Mouse (Mus musculus): ENCODE data around the gene Zfhx3.

The Zfhx3 gene

DNA sequence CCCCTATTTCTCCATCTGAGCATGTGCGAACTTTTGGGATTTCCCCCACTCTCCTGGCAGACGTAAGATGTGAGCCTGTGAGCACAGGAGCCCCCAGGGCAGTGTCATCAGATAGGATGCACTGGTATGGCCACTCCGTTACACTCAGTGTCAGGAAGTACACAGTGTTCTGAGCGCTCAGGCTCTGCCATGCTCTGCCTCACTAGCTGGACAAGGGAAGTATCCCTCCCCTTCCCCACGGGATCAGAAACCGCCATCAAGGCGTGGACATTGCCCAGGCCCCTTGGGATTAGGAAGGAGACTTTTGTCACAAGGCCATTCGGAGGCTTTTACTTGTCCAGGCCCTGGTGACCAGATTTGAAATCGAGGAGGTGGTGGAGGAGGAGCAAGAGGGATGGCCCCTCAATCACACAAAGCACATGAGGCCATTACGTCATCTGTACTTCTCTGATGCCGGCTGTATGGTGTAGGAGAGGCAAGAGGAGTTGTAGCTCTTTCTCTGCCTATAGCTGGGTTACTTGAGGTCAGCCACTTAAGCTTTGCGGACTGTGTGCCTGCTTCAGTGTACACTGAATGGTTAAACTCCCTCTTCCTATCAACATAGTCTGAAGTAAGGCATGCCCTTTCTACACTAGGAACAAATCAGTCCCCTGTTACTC lies 912.1 kb downstream of the Zfhx3 start:
- in situ Hi-C loops (cut with MboI): no loop called here

DNA sequence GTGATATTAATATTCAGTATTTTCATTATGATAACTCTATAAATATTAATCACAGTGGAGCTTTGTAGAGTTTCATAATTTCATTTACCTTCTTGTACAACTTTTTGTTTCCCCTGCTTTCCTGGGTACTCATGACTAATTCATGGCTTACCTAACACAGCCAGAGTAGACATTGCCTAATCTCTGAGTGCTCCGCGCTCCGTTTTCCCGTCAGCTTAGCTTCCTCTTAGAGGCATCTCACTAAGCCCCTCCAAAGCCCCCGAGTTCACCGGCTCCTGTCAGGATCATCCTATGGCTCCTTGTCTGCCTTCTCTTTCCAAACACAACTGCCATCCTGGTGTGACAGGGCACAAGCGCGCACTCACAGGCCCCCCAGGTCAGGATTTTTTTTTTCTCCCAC lies 916.6 kb downstream of the Zfhx3 start:
- in situ Hi-C loops (cut with MboI): no loop called here

DNA sequence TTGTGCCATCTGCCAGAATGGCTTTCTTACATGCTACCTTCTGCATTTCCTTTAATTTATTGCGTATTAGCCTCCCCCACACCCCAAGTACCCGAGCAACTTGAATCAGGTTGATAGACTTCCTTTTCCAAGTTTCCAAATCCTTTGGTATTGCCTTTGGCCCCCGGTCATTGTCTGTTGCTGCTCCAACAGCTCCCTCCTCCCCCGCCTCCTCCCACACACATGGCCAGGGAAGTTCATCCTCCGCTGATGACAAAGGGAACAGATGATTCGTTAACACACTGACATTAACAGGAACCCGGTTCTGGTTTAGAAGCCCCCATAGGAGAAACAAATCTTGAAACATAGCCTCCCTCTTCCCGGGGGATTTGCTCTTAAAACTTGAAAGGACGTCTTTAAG lies 917.5 kb downstream of the Zfhx3 start:
- in situ Hi-C loops (cut with MboI): no loop called here

DNA sequence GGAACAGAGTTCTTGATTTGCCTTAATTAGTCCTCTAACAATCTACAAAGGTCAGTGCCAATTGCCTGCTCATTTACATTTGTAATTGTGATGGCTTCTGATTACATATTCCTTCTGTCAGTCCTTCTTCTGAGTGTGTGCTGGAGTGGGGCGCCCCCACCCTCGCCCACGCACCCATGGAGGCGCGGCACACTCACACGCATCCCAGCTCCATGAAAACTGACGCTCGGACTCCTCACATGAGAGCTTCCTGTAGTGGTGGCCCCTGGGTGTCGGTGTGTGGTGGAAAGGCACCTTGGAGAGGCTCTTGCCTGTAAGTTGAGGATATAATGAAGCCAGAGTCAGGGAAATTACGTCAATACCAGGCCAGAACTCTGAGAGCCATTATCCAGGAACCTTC lies 921.0 kb downstream of the Zfhx3 start:
- in situ Hi-C loops (cut with MboI): no loop called here

DNA sequence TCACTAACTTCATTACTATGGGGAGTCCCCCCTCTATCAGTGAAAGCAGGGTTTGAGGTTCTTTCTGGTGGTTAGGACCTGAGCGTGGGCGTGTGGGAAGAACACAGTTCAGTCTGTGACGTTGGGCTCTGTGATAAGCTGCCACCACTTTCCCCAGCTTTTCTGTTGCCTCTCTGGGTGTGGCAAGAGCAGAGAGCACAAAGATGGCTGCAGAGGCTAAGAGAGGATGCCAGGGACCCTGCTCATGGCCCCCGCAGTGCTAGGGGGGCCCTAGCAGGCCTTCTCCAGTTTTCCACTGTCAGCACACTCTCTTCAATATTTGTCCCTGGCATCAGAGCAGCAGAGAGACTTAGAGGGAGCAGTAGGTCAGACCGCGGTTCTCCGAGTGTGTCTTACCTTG lies 924.0 kb downstream of the Zfhx3 start:
- in situ Hi-C loops (cut with MboI): no loop called here

DNA sequence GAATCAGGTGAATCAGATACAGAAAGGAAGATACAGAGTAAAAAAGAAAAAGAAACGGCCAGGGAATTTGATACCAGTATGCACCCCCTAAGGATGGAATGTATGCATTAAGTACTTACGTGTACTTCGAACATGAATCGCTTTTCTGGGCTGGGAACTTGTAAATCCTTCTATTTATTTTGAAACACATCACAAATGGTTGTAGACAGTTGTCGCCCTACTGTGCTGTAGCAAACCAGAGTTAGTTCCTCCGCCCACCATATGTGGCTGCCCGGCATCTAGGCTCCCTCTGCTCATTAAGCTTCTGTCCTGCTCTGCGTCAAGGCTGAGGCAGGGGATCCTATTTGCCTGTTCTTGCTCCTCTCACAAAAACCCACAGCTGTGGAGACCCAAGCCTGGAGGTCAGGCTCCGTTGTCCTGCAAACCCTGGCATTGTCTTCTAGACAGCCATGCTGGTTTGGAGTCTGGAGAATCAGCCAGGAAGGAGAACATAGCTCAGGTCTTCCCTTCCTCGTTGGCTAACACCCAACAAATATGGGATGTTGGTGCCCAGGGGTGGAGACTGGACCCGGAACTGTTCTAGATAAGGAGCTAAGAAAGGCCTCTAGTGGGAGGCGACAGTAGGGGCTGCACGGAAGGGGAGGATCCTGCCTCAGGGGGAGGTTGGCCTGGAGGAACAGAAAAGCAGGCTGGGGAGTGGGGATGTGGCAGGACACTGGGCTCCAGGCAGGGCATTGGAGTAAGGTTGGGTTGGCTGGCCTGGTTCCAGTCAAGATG lies 925.2 kb downstream of the Zfhx3 start:
- in situ Hi-C loops (cut with MboI): no loop called here

DNA sequence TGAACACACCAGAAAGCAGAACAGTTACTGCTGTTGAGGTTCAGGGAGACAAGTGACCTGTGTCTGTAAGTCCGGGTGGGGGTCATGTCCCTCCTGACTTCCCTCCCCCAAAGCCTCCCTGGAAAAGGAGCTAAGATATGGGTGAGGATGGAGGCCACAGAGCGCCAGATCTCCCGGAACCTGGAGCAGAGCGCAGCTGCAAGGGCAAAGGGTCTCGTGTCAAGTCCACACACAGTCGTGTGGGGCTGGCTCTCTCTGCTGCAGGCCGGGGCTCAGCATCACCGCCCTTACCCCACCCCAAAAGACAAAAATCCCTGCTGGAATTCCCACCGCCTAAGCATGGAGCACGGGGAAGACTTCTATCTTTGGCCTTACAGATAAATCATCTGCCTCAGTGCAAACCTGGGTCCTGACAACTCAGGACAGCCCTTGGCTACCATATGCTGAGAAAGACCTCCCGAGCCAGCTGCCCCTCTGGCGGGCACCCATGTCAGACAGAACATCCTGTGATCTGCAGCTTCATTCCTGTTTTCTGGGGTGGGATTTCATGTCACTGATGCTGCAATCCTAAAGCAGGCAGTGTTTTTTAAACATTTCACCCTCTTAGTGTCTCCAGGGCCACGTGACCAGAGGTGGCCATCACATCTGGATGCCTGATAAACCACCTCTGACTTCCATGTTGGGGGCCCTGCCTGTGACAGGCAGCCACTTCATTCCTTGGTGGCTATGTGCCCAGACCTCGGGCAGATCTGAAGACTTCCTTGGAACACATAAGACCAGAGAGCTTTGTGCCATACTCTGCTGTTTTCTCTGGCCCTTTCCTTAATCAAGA lies 926.0 kb downstream of the Zfhx3 start:
- in situ Hi-C loops (cut with MboI): no loop called here

DNA sequence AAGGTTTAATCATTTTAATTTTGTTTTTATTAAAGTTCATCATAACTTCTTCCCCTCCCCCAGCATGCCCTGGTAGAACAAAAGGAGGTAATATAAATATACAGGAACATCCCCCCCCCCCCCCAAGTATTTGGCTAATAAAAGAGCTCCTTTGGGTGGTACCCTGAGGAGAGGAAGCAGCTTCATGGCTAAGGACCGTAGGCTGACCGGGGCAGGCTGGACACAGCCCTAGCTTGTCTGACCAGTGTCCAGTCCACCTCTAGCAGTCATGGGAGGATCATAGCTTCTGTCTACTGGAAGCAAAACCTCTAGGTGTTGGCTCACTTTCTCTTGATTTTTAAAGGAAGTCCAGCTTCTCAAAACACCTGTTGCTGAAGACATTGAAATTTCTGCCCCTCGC lies 927.0 kb downstream of the Zfhx3 start:
- in situ Hi-C loops (cut with MboI): no loop called here

DNA sequence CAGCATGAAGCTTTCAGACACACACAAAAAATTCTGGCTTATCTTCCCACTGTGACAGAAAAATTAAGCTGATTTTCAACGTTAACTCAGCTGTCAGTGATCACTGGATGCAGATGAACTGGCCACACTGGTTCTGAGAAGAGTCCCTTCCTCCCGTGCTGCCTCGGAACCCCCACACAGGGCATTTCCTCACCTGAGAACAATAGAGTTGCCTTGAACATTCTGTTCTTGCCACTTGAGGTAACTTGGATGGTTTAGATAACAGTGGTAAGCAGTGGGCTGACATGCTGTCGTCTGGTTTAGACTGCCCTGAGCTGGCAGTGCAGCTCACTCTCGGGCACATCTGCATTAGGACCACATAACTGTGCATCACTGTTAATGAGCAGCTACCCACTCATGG lies 927.5 kb downstream of the Zfhx3 start:
- in situ Hi-C loops (cut with MboI): no loop called here

DNA sequence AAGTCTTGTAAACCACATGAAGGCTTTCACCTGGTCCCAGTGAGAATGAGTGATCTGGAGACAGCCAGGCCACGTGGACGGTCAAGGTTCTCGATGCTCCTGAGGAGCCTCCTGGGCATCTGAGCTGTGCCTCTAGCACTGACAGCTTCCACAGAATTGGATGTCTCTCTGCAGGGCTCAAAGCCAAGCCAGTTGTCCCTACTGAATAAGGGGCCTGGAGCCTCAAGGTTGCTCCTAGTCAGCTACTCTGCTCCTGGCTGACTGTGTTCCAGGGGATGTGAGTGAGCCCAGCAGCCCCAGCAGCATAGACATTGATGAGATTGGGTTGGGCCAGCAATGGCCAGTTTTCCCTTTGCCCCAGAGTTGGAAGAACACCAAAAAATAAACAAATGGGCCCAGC lies 927.9 kb downstream of the Zfhx3 start:
- in situ Hi-C loops (cut with MboI): no loop called here

DNA sequence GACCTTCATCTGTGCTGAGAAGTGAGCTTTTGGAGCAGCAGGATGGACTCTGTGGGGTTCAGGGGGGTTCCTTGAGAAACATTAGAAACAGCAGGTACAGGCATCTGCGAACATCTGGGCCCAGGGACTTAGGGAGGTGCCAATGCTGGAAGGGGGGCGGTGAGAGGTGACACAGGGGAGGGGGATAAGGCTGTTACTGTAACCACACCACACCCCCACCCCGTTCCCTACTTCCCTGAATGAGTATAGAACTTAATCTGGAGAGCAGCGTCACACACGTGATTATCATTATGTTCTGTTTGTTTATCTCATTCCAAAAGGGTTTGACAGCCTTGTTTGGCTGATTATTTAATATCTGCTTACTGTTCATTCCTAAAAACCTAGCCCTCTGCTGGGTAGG lies 933.3 kb downstream of the Zfhx3 start:
- in situ Hi-C loops (cut with MboI): no loop called here

DNA sequence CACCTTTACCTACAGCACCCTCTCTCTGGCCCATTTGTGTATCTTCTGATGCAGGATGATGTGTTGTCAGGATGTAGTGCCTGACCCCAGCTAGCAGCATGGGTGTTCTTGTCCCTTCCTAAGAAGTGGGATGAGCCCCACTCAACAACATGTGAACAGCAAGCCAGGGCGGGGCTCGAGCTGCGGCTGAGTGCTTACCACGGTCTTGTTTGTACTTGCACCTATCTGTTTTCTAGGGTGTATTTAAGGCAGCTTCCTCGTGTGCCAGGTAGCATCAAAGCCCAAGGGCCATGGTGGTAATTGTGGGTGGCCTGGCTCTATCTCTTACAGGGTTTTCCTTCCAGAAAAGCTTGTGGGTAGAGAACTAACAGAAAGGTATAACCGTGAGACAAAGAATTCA lies 937.7 kb downstream of the Zfhx3 start:
- in situ Hi-C loops (cut with MboI): no loop called here

DNA sequence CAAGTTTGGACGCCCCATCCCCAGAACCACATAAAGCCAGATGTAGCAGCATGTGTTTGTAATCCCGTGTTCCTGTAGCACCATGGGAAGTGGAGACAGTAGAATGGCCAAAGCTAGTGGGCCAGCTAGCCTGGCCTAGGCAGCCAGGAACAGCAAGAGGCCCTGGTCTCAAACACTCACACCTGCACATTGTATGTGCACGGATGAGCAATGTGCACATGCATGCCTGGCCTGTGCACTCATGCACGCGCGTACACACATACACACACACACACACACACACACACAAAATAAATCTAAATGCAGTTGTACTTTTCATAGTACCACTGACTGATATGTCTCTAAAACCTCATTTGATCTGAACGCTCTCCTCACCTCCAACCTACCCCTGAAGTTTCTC lies 938.9 kb downstream of the Zfhx3 start:
- in situ Hi-C loops (cut with MboI): no loop called here

DNA sequence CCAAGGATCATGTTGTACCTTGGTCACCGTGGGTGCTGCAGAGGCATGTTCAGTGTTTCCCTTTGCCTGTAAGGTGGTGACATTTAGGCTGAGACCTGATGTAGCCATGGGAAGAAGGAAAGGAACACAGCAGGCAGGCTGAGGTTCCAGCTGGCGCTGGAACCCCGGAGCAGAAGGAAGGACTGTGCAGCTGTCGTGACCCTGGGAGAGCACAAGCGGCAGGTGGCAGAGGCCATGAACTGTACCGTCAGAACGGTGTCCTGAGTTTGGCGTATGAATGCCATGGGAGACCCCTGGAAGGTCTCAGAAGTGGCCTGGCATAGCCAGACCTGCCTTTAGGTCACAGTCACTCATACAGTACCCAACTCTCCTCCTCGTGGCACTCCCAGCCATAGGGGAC lies 939.6 kb downstream of the Zfhx3 start:
- in situ Hi-C loops (cut with MboI): no loop called here

DNA sequence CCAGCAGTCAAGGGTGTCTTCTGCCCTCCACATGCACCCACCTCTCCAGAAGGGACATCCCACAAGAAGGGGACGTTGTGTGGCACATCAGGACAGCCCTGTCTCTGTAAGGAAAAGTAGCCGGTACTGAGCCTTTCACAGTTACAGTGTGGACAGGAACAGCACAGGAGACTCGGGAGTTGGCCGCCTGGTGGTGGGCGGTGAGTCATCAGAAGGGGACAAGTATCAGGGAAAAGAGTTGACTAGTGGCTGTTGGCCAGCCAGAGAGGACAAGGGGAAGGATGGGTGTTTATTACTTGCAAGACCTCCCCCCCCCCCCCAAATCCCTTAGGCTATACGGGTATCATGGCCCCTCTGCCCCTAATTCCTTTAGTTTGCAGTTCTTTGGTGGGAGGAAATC lies 940.9 kb downstream of the Zfhx3 start:
- in situ Hi-C loops (cut with MboI): no loop called here

DNA sequence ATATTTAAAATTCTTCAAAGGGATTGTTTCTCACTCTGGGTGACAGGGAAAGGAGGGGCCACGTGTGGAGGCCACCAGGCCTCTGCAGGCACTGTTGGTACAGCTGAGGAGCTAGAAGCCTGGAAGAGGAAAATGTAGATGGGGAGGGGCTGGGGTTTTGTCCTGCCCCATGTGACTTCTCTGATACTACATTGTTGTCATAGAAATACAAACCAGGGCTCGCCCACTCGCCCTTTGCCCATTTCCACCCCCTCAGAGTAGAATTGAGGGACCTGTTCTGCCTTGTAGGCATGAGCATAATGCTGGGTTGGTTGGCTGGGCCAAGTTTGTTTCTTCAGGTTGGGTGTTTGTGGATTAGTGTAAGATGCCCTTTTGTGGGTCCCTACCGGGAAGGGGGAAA lies 942.5 kb downstream of the Zfhx3 start:
- in situ Hi-C loops (cut with MboI): no loop called here

DNA sequence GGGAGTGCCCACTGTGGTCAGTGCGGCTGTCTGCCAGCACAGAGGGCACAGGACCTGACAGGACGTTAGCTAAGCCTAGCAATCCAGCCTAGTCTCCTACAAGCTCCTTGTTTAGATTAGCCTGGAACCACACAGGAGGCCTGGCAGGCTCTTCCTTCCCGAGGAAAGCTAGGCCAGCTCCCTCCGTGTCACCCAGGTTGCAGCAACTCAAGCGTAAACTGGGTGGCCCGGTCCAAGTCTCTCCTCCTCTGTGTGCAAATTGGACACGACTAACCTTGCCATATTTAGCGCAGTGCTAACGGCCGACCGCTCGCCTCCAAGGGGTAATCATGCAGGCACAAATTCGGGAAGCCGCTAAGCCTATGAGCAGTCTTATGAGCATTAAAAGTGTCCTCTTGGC lies 943.0 kb downstream of the Zfhx3 start:
- in situ Hi-C loops (cut with MboI): no loop called here

DNA sequence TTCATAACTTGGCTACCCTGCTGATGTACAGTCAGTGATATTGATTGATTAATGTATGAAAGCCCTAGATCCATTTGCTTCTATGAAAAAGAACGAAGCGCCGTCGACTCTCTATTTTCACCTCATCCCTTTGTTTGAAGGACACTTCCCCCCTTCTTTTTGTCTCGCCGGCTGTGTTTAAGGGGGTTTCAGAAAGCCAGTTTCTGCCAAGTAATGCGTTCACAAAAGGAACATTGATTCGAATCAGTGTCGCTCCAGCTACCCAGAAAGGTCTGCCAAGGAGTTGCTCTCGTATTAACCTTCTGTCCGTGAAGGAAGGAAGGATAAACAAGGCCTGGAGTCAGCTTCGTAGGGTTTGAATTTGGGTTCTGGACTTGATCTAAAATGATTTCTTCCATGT lies 943.4 kb downstream of the Zfhx3 start:
- in situ Hi-C loops (cut with MboI): no loop called here

DNA sequence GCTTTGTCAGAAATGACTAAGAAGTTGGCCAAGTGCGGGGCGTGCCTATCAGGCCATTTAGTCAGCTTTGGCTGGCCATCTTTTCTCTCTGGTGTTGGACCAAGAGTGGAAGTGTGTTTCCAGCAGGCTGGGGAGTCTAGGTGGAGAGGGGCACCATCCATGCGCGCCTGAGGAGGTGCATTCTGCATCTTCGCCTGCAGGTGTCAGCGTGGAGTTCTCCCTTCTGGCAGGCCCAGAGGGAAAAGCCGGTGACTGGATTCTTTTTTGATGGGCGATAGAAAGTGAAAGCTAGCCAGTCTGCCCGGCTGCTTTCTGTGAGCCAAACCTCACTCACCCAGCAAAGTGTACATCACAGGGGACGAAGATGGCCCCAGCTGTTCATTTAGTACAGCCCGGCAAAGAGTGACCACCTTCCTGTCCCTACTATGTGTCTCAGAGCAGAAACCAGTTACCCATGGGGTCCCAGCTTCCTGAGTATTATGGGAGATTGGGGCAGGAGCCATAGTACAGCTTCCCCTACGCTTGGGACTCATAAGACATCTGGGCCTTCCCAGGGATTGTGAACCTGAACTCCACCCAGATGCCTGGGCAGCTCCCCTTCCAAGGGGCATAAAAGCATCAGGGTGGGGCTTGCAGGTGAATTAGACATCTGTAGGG lies 944.3 kb downstream of the Zfhx3 start:
- in situ Hi-C loops (cut with MboI): no loop called here

DNA sequence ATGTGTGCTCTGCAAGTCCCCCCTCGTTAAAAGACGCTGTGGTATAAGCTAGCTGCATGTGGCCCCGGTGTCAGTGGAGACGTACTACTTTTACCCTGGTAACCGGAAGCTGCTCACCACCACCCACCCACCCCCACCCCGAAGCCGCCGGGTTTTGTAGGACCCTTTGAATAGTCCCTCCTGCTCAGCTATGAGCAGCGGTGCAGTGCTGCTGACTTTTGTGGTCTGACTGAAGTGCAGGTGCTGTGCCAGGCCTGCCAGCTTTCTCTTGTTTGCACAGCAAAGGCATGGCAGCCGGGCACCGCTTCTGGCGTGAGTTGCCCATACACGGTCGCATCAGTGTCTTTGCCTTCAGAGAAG lies 944.8 kb downstream of the Zfhx3 start:
- in situ Hi-C loops (cut with MboI): no loop called here

DNA sequence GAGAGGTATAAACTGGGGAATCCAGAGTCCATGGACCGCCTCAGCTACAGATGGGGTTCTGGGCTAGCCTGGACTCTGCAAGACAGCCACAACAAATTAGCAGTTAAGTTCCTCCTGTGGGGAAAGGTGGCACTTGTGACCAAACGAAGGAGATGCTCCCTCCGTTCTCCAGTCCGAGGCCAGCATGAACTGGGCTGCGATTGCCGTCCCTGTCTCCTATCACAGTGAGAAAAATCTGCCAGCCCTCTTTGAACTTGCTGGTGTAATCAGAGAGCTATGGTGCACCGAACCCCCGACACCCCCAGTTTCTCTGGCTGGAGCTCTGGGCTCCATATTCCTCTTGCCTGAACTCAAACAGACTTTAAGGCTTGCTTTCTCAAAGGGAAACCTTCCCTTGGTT lies 945.4 kb downstream of the Zfhx3 start:
- in situ Hi-C loops (cut with MboI): no loop called here

DNA sequence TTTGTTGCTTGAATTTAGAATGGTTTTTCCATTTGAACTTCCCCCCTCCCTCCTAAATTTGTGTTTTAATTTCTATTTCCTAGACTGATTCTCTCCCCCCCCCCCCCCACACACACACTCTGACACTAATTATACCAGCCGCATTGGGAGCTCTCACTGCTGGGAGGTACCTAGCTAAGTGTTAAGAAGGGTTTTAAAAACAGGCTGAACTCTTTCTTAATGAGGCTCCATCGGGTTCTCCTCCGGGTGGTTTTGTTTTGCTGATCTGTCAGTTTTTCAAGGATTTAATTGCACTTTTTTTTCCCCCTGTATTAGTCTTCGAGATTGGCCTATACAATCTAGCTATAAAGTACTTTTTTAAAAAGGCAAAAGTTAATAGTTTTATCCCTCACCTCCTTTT lies 946.5 kb downstream of the Zfhx3 start:
- in situ Hi-C loops (cut with MboI): no loop called here

DNA sequence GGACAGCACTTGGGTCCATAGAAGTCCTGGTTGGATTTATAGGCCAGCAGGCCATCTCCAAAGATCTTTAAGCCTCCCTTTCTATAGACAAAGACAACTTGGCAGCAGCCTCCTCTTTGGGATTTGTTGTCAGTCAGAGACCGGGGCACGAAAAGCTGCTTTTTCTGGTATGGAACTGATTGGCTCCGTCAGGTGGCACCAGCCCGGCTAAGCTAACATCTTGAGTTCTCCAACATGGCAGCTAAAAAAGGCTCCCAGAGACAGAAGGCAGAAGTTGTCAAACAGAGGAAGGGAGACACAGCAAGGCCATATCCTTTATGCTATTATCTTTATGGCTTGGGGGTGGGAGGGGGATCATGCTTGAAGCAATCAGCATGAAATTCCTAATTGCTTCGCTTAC lies 947.0 kb downstream of the Zfhx3 start:
- in situ Hi-C loops (cut with MboI): no loop called here
